Mouse (Mus musculus): ENCODE results near the gene Olfr571. TPM values are rescaled to one million over a fixed set of nuclear protein-coding genes. Genes with fewer than 3 reads are reported as not detected.

Olfr571 gene
- polyA plus RNA-seq, 2 experiments, result not detected

DNA sequence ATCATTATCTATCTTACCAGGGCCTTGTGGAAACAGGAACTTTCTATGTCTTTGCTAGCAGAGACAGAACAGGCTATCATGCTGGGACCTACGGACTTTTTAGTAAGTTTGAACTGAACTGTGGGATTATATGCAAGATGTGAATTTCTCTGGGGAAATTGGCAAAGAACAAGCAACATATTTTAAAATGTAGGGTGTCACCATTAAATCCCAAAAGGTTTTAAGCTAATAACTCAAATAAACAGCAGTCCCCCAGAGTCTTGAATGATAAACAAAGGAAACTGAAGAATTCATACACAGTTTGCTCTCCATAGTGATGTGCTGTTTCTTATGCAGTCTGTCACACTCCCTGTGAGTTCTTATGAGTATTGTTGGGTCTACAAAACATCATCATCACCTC, 58.7 kb downstream of the Olfr571 start, which contains the start of gene Olfr566:
Gene Olfr566, minus strand, starts transcription at position 101 of the 400 bp plus-strand sequence.
- Histone ChIP-seq H3K4me2 (ENCODE audit: low read depth) (no peak within 1 kb of the TSS), H3K27ac (no peak within 1 kb of the TSS), H3K36me3 (replicated peaks; ENCODE audit: control insufficient read depth, insufficient read depth, low read depth) (no peaks in the 10 kb centered on the region), H3K27me3 (ENCODE audit: control insufficient read depth, insufficient read depth, low read length) (no peaks in the 10 kb centered on the region), H3K9ac (replicated peaks) (no peak within 1 kb of the TSS), H3K4me3 (ENCODE audit: insufficient read depth in 1 of 2, low read depth in 2 of 2, low read length in 2 of 2) (no peak within 1 kb of the TSS), H3K9me3 (ENCODE audit: control insufficient read depth, low read length) (no peaks in the 10 kb centered on the region), H3K4me1 (replicated peaks; ENCODE audit: control insufficient read depth in 2 of 2, insufficient read depth in 2 of 2, low read length in 1 of 2) (no peaks in the 10 kb centered on the region)
- no peak for TF ChIP-seq CTCF (IDR thresholded peaks at IDR 0.05; ENCODE audit: low read depth)
- WGBS (ENCODE audit: insufficient replicate concordance), result 55% methylated on average over 1 of the region's 1 CpGs
- DNase-seq (ENCODE audit: low read depth in 3 of 3, low spot score in 3 of 3), result no peak
- ATAC-seq (ENCODE audit: insufficient read depth), result no peak

- Histone ChIP-seq H3K4me1 (replicated peaks; ENCODE audit: control insufficient read depth in 2 of 2, insufficient read depth in 2 of 2, low read length in 1 of 2) (no peaks in the 10 kb centered on the region), H3K27ac (no peak overlapping the region), H3K4me3 (ENCODE audit: insufficient read depth in 1 of 2, low read depth in 2 of 2, low read length in 2 of 2) (no peak overlapping the region), H3K27me3 (ENCODE audit: control insufficient read depth, insufficient read depth, low read length) (no peaks in the 10 kb centered on the region), H3K9ac (replicated peaks) (no peak overlapping the region), H3K9me3 (ENCODE audit: control insufficient read depth, low read length) (no peaks in the 10 kb centered on the region), H3K36me3 (replicated peaks; ENCODE audit: control insufficient read depth, insufficient read depth, low read depth) (no peaks in the 10 kb centered on the region), H3K4me2 (ENCODE audit: low read depth) (no peak overlapping the region)
- ATAC-seq (ENCODE audit: insufficient read depth) (no peak), DNase-seq (ENCODE audit: low read depth in 3 of 3, low spot score in 3 of 3) (no peak)
- TF ChIP-seq EP300 (IDR thresholded peaks at IDR 0.05; ENCODE audit: low read depth), result no peak
These were observed 61.5 kb downstream of the Olfr571 start for GRCm38 (mm10) chr7:102855807-102856206.

Other genes starting within 250 kb of the Olfr571 start
- 1.8 and 2.3 TPM in 2 replicates for gene Trim68, start 230.2 kb downstream of the Olfr571 start, polyA plus RNA-seq (2012; rRNA removed)
- 0.86 and 1.3 TPM in 2 replicates for gene Trim68, start 230.2 kb downstream of the Olfr571 start, polyA plus RNA-seq (2014; fragmentation: Nextera tagmentation; extraction: Ambion mirVana)
- not detected in 2 replicates for gene Olfr557, start 221.6 kb downstream of the Olfr571 start, polyA plus RNA-seq (2012; rRNA removed)
- not detected in 2 replicates for gene Olfr557, start 221.6 kb downstream of the Olfr571 start, polyA plus RNA-seq (2014; fragmentation: Nextera tagmentation; extraction: Ambion mirVana)
- not detected in 2 replicates for gene Olfr558, start 215.3 kb downstream of the Olfr571 start, polyA plus RNA-seq (2012; rRNA removed)
- not detected in 2 replicates for gene Olfr558, start 215.3 kb downstream of the Olfr571 start, polyA plus RNA-seq (2014; fragmentation: Nextera tagmentation; extraction: Ambion mirVana)
- gene Olfr33, start 198.5 kb downstream of the Olfr571 start, polyA plus RNA-seq (2012; rRNA removed), result not detected in 2 replicates
- gene Olfr33, start 198.5 kb downstream of the Olfr571 start, polyA plus RNA-seq (2014; fragmentation: Nextera tagmentation; extraction: Ambion mirVana), result not detected in 2 replicates
- gene Olfr559, start 190.0 kb downstream of the Olfr571 start, polyA plus RNA-seq (2012; rRNA removed), result not detected in 2 replicates
- gene Olfr559, start 190.0 kb downstream of the Olfr571 start, polyA plus RNA-seq (2014; fragmentation: Nextera tagmentation; extraction: Ambion mirVana), result not detected in 2 replicates
- gene Olfr560, start 158.2 kb downstream of the Olfr571 start, polyA plus RNA-seq (2012; rRNA removed), result not detected in 2 replicates
- gene Olfr560, start 158.2 kb downstream of the Olfr571 start, polyA plus RNA-seq (2014; fragmentation: Nextera tagmentation; extraction: Ambion mirVana), result not detected in 2 replicates
- 0.02 TPM in 2 replicates for gene Olfr78, start 158.1 kb downstream of the Olfr571 start, polyA plus RNA-seq (2012; rRNA removed)
- gene Olfr78, start 158.1 kb downstream of the Olfr571 start, polyA plus RNA-seq (2014; fragmentation: Nextera tagmentation; extraction: Ambion mirVana), result not detected in 2 replicates
- not detected in 2 replicates for gene Olfr561, start 146.3 kb downstream of the Olfr571 start, polyA plus RNA-seq (2012; rRNA removed)
- gene Olfr561, start 146.3 kb downstream of the Olfr571 start, polyA plus RNA-seq (2014; fragmentation: Nextera tagmentation; extraction: Ambion mirVana), result not detected in 2 replicates
- gene Olfr564, start 114.1 kb downstream of the Olfr571 start, polyA plus RNA-seq (2012; rRNA removed), result not detected in 2 replicates
- not detected in 2 replicates for gene Olfr564, start 114.1 kb downstream of the Olfr571 start, polyA plus RNA-seq (2014; fragmentation: Nextera tagmentation; extraction: Ambion mirVana)
- gene Olfr566, start 58.8 kb downstream of the Olfr571 start, polyA plus RNA-seq (2012; rRNA removed), result not detected in 2 replicates
- not detected in 2 replicates for gene Olfr566, start 58.8 kb downstream of the Olfr571 start, polyA plus RNA-seq (2014; fragmentation: Nextera tagmentation; extraction: Ambion mirVana)
- gene Olfr568, start 40.4 kb downstream of the Olfr571 start, polyA plus RNA-seq (2012; rRNA removed), result not detected in 2 replicates
- gene Olfr568, start 40.4 kb downstream of the Olfr571 start, polyA plus RNA-seq (2014; fragmentation: Nextera tagmentation; extraction: Ambion mirVana), result not detected in 2 replicates
- gene Olfr569, start 26.7 kb downstream of the Olfr571 start, polyA plus RNA-seq (2012; rRNA removed), result not detected in 2 replicates
- not detected in 2 replicates for gene Olfr569, start 26.7 kb downstream of the Olfr571 start, polyA plus RNA-seq (2014; fragmentation: Nextera tagmentation; extraction: Ambion mirVana)
- not detected in 2 replicates for gene Olfr570, start 23.0 kb downstream of the Olfr571 start, polyA plus RNA-seq (2012; rRNA removed)
- not detected in 2 replicates for gene Olfr570, start 23.0 kb downstream of the Olfr571 start, polyA plus RNA-seq (2014; fragmentation: Nextera tagmentation; extraction: Ambion mirVana)
- not detected in 2 replicates for gene Olfr572, start 6.9 kb upstream of the Olfr571 start, polyA plus RNA-seq (2012; rRNA removed)
- not detected in 2 replicates for gene Olfr572, start 6.9 kb upstream of the Olfr571 start, polyA plus RNA-seq (2014; fragmentation: Nextera tagmentation; extraction: Ambion mirVana)
- gene Olfr573-ps1, start 25.0 kb upstream of the Olfr571 start, polyA plus RNA-seq (2012; rRNA removed), result not detected in 2 replicates
- not detected in 2 replicates for gene Olfr573-ps1, start 25.0 kb upstream of the Olfr571 start, polyA plus RNA-seq (2014; fragmentation: Nextera tagmentation; extraction: Ambion mirVana)
- not detected in 2 replicates for gene Olfr574, start 30.9 kb upstream of the Olfr571 start, polyA plus RNA-seq (2012; rRNA removed)
- gene Olfr574, start 30.9 kb upstream of the Olfr571 start, polyA plus RNA-seq (2014; fragmentation: Nextera tagmentation; extraction: Ambion mirVana), result not detected in 2 replicates
- 0.01 TPM in 1 of 2 replicates, not detected in the other for gene Olfr575, start 41.2 kb upstream of the Olfr571 start, polyA plus RNA-seq (2012; rRNA removed)
- gene Olfr575, start 41.2 kb upstream of the Olfr571 start, polyA plus RNA-seq (2014; fragmentation: Nextera tagmentation; extraction: Ambion mirVana), result not detected in 2 replicates
- gene Olfr576, start 45.1 kb upstream of the Olfr571 start, polyA plus RNA-seq (2012; rRNA removed), result not detected in 2 replicates
- not detected in 2 replicates for gene Olfr576, start 45.1 kb upstream of the Olfr571 start, polyA plus RNA-seq (2014; fragmentation: Nextera tagmentation; extraction: Ambion mirVana)
- gene Olfr577, start 58.4 kb upstream of the Olfr571 start, polyA plus RNA-seq (2012; rRNA removed), result not detected in 2 replicates
- not detected in 2 replicates for gene Olfr577, start 58.4 kb upstream of the Olfr571 start, polyA plus RNA-seq (2014; fragmentation: Nextera tagmentation; extraction: Ambion mirVana)
- not detected in 2 replicates for gene Olfr578, start 71.8 kb upstream of the Olfr571 start, polyA plus RNA-seq (2012; rRNA removed)
- gene Olfr578, start 71.8 kb upstream of the Olfr571 start, polyA plus RNA-seq (2014; fragmentation: Nextera tagmentation; extraction: Ambion mirVana), result not detected in 2 replicates
- gene Olfr582, start 120.5 kb upstream of the Olfr571 start, polyA plus RNA-seq (2012; rRNA removed), result not detected in 2 replicates
- gene Olfr582, start 120.5 kb upstream of the Olfr571 start, polyA plus RNA-seq (2014; fragmentation: Nextera tagmentation; extraction: Ambion mirVana), result not detected in 2 replicates
- not detected in 2 replicates for gene Olfr583, start 133.8 kb upstream of the Olfr571 start, polyA plus RNA-seq (2012; rRNA removed)
- gene Olfr583, start 133.8 kb upstream of the Olfr571 start, polyA plus RNA-seq (2014; fragmentation: Nextera tagmentation; extraction: Ambion mirVana), result not detected in 2 replicates
- not detected in 2 replicates for gene Olfr584, start 164.3 kb upstream of the Olfr571 start, polyA plus RNA-seq (2012; rRNA removed)
- gene Olfr584, start 164.3 kb upstream of the Olfr571 start, polyA plus RNA-seq (2014; fragmentation: Nextera tagmentation; extraction: Ambion mirVana), result not detected in 2 replicates
- gene Olfr585, start 180.2 kb upstream of the Olfr571 start, polyA plus RNA-seq (2012; rRNA removed), result not detected in 2 replicates
- not detected in 2 replicates for gene Olfr585, start 180.2 kb upstream of the Olfr571 start, polyA plus RNA-seq (2014; fragmentation: Nextera tagmentation; extraction: Ambion mirVana)
- gene Olfr586, start 208.1 kb upstream of the Olfr571 start, polyA plus RNA-seq (2012; rRNA removed), result not detected in 2 replicates
- not detected in 2 replicates for gene Olfr586, start 208.1 kb upstream of the Olfr571 start, polyA plus RNA-seq (2014; fragmentation: Nextera tagmentation; extraction: Ambion mirVana)
- not detected in 2 replicates for gene Olfr588-ps1, start 223.3 kb upstream of the Olfr571 start, polyA plus RNA-seq (2012; rRNA removed)
- not detected in 2 replicates for gene Olfr588-ps1, start 223.3 kb upstream of the Olfr571 start, polyA plus RNA-seq (2014; fragmentation: Nextera tagmentation; extraction: Ambion mirVana)
- not detected in 2 replicates for gene Olfr589, start 238.8 kb upstream of the Olfr571 start, polyA plus RNA-seq (2012; rRNA removed)
- not detected in 2 replicates for gene Olfr589, start 238.8 kb upstream of the Olfr571 start, polyA plus RNA-seq (2014; fragmentation: Nextera tagmentation; extraction: Ambion mirVana)

Measured in liver, embryonic 14.5 days (tissue).